Mouse (Mus musculus): ENCODE results near the gene Ppp1r2.
"Not testable (repeated sequence)": the region's sequence is repeated elsewhere in the genome, so short reads cannot be mapped to it uniquely, and the experiment has no call there.

The Ppp1r2 gene

DNA sequence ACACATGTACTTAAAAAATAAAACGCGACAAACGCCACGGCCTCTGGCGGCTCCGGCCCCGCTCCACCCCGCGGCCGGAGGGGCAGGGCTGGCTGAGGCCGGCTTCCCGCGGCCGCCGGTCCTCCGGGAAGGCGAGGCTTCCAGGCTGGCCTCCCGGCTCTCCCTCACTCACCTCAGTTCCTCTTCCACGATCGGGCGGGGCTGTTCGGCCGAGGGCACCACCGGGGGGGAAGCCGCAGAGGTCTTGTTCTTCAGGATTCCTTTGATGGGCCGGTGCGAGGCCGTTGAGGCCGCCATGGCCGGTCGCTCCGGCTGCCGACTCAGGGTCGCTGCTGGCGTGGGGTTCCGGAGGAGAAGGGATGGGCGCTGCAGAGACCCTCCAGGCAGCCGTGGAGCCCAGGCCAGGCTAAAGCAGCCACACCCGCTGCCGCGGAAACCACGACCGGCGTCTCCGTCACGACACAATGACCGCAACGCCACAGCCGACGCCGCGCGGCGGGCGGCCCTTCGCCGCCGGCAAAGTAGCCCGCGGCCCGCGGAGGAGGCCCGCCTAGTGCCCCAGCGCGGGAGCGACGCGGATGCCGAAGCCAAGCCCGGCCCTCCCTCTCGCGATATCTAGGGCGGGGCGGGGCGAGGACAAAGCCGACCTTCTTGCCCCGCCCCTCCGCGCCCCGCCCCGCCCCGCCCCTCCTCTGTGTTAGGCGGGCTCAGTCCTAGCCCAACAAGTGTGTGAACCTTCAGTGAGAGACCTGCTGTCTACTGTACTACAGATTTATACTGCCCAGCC, at the start of gene Ppp1r2:
Gene Ppp1r2 (minus strand): TSS at position 604 of the 787 bp plus-strand sequence.
- DNase-seq (ENCODE audit: low read depth), result peak; percentile 92

- no peak for DNase-seq (ENCODE audit: low read depth)
These were observed 46.4 kb upstream of the Ppp1r2 start for GRCm38 (mm10) chr16:31321501-31321900.

- DNase-seq (ENCODE audit: low read depth), result no peak
These were observed 45.9 kb upstream of the Ppp1r2 start for GRCm38 (mm10) chr16:31320954-31321353.

GRCm38 (mm10) chr16:31319723-31320122, 44.6 kb upstream of the Ppp1r2 start:
- not testable (repeated sequence) for DNase-seq (ENCODE audit: low read depth)

- no peak for DNase-seq (ENCODE audit: low read depth)
These were observed 44.2 kb upstream of the Ppp1r2 start for GRCm38 (mm10) chr16:31319316-31319715.

DNA sequence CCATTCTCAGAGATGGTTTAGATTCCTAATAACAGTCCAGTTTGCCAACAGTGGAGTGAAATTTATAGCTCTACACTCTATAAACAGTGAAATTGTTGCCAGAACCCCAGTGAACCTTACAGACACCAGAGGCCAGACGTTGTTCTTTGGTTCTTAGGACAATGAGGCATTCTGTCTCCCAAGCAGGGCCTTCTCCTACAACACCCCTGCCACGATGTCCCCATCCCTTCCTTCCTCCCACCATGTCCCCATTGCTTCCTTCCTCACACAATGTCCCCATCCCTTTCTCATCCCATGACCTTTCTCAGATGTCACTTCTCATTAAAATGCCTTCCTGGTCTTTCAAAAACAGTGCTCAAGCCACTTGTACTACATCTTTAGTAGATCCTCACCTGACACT, 43.3 kb upstream of the Ppp1r2 start:
- no peak for DNase-seq (ENCODE audit: low read depth)

DNA sequence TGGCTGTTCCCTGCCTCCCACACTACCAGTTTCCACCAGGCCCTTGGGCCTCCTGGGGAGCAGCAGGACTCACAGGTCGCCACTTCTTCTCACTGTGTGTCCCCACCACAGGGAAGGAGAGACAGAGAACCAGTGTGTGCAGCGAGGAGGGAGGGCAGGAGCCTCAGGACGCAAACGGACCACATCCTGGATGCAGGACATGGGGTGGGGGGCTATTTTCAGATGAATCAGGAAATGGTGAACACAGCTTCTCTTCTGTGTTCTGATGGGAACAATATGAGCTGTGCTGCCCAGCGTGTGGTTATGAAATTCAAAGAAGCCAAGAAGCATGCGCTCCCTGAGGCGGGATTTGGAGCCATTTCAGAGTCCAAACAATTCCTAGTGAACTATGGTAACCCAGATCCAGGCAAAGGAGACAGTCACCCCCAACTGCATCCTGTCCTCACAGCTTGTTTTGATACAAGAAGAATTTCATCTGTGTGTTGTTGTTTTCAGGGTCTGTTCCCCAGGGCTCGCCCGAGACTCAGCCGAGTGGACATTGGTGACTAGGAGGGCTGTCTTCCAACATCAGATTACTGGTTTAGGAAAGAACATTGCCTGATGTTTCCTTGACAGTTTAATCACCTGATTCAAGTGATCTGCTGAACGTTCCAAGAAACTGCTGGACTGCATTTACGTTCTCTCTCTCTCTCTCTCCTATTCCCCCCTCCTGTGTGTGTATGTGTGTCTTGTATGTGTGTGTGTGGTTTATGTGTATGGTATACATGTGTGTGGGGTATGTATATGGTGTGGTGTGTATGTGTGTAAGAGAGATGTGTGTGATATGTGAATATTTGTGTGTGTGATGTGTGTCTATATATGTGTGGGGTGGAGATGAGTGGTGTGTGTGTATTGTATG, 41.4 kb upstream of the Ppp1r2 start:
- DNase-seq (ENCODE audit: low read depth), result not testable (repeated sequence)

DNA sequence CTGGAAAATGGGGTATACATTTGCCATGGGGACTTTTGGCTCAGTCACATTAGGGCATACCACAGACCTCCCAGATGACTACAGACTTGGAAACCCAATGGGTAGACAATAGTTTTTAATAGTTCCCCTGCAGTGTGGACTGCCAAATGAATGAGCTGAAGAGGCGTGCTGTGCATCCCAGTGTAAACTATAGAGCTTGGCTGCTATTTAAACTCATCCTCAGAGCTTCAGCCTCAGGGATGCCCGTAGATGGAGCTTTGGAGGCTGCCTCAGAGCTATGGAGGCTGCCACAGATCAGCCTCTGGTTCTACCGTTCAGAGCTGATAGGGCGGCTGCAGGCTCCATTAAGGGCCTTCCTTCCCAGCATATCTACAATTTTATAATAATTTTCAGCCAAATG, 40.2 kb upstream of the Ppp1r2 start:
- no peak for DNase-seq (ENCODE audit: low read depth)

- DNase-seq (ENCODE audit: low read depth), result no peak
These were observed 39.6 kb upstream of the Ppp1r2 start, which contains the start of gene Apod for GRCm38 (mm10) chr16:31314497-31315233. Gene Apod, minus strand, starts transcription at chr16:31314808.

DNA sequence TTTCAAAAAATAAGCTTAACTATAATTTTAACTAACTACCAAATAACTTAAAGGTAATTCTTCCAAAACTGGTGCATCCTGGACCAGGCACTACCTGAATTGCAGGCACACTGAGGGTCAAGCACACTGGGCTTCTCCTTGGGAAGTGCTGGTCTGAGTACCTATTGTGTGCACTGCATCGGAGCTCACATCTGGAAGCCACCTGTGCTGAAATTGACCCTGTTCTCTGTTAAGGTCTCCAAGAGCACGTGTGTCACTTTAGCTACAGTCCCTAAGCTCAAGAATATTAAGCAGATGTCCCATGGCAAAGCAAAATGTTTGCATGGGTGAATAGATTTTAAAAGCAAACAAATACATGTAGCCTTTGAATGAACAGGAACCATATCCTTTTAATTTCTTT, 38.5 kb upstream of the Ppp1r2 start:
- no peak for DNase-seq (ENCODE audit: low read depth)

- no peak for DNase-seq (ENCODE audit: low read depth)
These were observed 37.2 kb upstream of the Ppp1r2 start for GRCm38 (mm10) chr16:31312296-31312695.

DNA sequence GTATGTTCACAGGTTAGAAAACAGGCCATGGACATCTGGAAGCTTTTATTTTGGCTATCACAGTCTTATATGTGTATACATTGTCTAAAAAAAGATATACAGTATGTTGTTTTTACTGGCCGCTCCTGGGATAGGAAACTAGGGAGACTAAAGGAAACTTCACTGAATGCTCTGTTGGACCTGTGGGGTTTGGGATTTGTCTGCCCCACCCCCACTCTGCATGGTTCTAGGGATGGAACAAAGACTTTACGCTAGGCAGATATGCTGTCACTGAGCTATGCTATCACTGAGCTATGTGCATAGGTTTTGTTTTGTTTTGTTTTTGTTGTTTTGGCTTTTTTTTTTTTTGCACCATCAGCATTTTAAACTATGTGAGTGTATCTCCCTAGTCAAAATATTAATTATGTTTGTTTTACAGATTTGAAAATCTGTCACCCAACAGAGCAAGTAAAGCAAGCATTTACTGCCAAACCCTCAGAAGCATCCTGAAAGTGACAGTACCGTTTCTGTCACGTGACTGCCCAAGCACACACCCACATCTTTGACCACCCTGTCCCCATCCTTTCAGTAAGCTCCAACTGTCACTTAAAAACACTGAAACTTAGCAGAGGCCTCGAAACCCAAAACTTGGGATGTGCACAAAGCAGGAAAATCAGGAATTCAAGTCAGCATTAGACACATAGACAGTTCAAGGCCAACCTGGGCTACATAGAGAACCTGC, 30.3 kb upstream of the Ppp1r2 start:
- DNase-seq (ENCODE audit: low read depth), result no peak

- DNase-seq (ENCODE audit: low read depth), result no peak
These were observed 28.2 kb upstream of the Ppp1r2 start for GRCm38 (mm10) chr16:31303276-31303675.

GRCm38 (mm10) chr16:31300883-31301532, 25.9 kb upstream of the Ppp1r2 start:
- no peak for DNase-seq (ENCODE audit: low read depth)

DNA sequence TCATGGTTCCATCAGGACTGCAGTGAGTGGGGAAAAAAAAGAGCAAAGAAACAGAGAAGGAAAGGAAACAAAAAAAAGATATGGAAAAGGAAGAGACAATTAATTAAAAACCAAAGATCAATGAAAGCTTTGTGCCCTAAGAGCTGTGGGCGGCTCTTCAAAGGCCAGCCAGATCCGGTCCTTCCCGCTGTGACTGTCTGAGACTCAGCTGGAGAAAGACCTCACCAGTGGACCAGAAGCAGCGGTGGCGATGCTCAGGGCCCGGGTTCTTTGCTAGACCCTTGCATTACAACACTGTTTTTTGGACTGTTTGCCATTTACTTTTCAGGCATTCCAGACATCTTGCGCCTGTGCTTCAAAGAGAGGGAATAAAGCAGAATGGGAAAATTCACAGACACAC, 25.4 kb upstream of the Ppp1r2 start:
- no peak for DNase-seq (ENCODE audit: low read depth)

- no peak for DNase-seq (ENCODE audit: low read depth)
These were observed 24.9 kb upstream of the Ppp1r2 start for GRCm38 (mm10) chr16:31299960-31300353.

- DNase-seq (ENCODE audit: low read depth), result no peak
These were observed 24.3 kb upstream of the Ppp1r2 start for GRCm38 (mm10) chr16:31299164-31299959.

DNA sequence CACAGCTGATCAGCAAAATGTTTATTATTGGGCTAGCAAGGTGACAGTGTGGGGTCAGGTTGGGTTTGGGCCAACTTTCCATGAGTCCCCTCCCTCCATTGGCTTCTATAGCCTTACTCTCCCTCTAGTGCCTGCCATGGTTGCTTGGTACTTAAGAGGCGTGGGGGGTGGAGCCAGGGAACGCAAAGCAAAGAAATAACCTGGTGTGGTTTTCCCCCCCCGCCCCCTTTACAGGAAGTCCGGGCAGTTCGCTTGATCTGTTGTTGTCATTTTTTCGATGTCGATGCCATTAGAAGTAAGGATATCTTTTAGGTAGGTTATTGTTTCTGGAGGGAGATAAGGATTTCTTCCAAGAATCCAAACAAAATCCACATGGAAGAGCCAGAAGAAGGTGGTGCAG, 22.0 kb upstream of the Ppp1r2 start:
- DNase-seq (ENCODE audit: low read depth), result peak; percentile 74

GRCm38 (mm10) chr16:31293761-31294160, 18.7 kb upstream of the Ppp1r2 start:
- DNase-seq (ENCODE audit: low read depth), result no peak

DNA sequence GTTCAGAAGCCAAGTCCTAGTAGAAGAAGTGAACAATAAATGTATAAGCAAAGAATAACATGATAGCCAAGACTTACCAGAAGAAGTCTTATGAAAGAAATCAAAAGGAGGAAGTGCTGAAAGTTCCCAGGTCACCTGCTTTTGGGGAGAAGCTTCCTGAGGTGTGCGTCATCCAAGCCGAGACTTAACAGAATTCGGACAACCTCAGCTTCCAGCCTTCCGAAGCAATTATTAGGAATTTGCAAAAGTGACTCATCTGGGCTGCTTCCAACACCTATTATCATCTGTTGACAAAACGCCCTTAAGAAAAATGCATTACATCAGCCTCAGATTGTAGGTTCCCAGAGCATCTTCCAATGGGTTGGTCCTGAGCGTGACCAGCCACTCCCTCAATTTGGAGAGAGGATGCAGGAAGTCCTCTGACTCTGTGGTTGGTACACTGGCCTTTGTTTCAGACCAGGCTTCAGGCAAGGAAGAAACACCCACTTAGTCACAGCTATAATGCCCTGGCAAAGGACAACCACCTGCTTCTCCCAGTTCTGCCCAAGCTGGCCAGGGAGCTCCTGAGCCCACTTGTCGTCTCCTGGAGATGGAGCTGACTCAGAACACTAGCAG, 15.8 kb upstream of the Ppp1r2 start:
- DNase-seq (ENCODE audit: low read depth), result no peak
